Mouse (Mus musculus) left cerebral cortex, postnatal 14 days (tissue): ENCODE data around the gene Rnf34. TPM values are rescaled to one million over a fixed set of nuclear protein-coding genes. Genes with fewer than 3 reads are reported as not detected.

ENCODE experiments used
- DNase-seq, 2 experiments: peaks; one replicate each; pipeline ENCODE4 v3.0.0; 2021 to 2022; ENCODE audit warnings: low spot score in 2 of 2, mixed read lengths in 1 of 2
- intact Hi-C: fragments of 180-260 bp; cut with DNase I; formaldehyde crosslinking; loops from one replicate; pipeline ENCODE4 v1.15.1; 2025
- total RNA-seq, 2 experiments: library from RNA; stranded (reverse); gene quantifications; 2 replicates each; pipeline ENCODE4 v1.2.3; 2021

Rnf34 gene
- total RNA-seq, 2 experiments from 2014 or later, result 44.6 to 53.8 TPM

DNA sequence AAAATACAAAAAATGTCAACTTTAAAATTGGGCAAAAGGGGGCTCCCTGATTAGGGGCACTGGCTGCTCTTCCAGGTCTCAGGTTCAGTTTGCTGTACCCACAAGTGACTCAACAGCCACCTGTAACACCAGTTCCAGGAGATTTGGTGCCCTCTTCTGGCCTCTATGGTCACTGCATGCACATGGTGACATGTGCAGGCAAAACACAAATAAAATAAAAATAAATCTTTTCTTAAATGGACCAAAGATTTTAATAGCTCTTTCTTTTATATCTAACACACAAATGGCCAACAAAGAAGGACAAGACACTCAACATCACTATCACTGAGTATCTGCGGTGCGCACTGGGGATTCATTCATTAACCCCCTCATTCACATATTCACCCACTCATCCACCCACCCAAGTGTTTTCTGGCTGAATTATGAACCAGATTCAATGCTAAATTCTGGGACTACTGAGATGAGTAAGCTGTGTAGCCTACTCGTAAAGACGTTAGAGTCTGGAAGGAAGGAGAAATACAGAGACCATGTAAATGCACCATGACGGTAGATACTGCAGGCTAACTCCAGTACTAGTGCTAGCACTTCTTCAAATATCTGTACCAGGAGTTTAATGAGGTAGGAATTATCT lies 44.3 kb downstream of the Rnf34 start:
- intact Hi-C loops, result no loop called here
- peak; percentile 70 to 85 for DNase-seq

DNA sequence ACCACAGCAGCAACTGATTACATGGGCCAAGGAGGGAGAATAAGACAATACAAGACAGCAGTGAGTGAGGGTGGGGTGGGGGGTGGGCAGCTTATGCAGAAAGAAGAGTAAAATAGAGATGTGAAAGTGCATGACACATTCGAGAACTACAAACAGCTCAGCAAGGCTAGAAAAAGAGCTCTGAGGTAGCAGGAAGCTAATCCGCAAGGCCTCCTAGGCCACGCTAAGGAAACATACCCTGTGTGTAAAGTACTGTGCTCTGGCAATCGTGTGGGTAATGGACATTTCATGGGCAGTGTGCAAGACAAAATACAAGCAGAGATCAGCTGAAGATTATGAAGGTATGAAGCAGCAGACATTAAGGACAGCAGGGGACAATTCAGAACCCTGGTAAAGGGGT lies 45.0 kb downstream of the Rnf34 start:
- intact Hi-C loops, result no loop called here
- no peak for DNase-seq

DNA sequence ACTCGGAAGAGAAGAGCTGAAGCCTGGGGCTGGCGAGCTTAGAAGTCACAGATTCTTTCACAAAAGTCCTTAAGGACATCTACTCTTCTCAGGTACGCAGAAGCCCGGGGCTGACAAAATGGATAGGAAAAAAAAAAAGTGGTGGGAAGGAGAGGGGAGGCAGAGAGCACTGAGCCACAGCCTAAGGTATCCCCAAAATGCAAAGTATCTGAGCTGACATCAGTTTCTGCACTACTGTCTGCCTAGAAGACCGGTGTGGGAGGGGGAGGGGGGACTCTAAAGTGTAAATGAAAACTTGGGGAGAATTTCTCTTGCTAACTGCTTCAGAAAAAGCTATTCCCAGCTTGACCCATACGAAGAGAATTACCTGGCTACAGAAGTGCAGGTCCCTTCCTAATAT lies 48.3 kb downstream of the Rnf34 start:
- DNase-seq, result no peak
- intact Hi-C loops, result no loop called here

DNA sequence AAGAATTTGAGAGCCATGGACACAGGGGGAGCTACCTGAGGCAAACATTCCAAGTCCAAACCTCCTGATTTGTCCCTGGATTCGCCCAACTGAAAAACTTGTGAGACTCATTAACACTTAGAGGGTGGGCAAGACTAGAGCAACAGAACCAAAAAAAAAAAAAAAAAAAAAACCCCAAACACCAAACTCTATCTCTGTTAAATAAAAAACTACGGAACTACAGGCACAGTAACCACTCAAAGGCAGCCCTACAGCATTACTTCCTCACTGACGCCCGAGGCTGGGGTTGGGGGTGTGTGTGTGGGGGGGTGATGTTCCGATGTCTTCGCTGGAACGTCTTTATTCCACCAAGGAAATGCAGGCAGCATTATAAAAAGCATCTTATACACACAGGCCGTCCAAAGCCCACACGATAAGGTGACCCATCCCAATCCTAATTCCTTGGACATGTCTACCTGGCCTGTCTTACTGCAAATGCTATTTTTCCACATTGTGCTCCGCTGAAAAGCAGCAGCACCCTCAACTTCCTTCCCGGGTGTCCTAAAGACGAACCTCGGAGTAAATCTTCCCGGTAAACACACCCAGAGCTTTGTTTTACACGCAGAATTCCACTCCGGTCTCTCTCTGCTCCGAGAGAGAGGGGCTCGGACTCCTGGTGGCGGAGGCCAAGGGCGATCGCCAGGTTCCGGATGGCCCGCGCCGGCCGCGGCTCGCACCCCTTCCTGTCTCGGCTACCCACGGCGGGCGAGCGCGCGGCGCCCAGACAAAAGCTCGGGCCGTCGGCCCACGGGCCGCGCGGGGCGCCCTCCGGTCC lies 49.3 kb downstream of the Rnf34 start:
- intact Hi-C loops, result no loop called here

DNA sequence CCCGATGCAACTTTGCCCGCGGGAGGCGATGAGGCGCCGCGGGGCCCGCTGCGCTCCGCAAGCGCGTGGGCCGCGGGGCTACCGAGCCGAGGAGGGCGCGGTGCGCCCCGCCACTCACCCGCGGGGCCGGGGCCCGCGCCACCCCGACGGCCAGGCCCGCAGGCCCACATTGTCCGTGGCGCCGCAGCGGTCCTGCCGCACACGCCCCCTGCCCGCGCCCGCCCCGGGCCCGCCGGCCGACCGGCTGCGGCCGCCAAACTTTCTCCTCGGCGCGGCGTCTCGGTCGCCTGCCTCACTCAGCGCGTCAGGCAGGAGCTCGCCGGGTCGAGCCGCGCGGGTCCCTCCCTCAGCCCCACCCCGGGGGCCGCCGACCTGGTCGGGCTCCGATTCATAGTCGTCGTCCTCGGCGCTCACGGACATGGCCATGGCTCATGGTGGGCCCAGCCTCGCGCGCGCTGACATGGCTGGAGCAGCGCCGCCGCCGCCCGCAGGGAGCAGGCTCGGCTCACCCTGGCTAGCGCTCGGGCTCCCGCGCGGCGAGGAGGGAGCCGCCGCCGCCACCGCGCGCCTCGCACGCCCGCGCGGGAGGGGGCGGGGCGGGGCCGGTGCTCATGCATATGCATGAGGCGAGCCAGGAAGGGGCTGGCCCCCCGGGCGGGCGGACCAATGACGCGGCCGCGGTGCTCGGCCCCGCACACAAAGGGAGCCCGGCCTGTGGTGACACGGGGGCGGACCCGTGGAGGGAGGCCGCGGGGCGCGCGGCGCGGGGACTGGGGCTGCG lies 50.1 kb downstream of the Rnf34 start:
- intact Hi-C loops, result no loop called here
- DNase-seq, result peak; percentile 64 to 85

More for the DNA sequence above, 49.3 kb downstream of the Rnf34 start:
- DNase-seq, result no peak

DNA sequence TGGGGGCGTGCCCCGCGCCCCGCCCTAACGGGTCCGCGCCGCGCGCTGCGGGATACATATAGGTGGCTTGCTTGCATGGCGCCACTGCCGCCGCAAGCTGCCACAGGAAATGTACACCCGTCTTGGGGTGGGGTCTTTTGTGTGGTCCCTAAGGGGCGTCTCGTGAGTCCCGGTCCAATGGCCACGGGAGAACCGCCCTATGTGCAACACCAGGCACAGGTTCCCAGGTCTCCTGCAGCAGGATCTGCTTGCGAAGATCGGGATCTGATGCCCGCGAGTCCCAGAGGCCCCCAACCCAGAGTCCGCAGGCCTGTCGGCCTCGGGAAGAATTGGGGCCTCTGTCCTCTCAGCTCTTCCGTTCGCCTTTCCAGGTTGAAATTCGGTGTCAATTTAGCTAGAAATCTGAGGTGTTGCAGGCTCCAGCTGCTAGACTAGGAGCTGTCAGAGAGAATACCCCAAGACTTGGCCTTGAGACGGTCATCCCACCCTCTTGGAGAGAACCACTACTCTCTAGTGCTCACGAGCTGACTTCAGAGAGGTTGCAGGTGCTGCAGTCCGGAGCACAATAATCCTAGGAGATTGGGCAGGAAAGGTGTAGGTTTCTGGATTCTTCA lies 50.8 kb downstream of the Rnf34 start:
- no peak for DNase-seq
- intact Hi-C loops, result loop anchor here (1.0 kb wide), 1 partner anchor 16 kb away; no protein-coding TSS in a partner anchor

DNA sequence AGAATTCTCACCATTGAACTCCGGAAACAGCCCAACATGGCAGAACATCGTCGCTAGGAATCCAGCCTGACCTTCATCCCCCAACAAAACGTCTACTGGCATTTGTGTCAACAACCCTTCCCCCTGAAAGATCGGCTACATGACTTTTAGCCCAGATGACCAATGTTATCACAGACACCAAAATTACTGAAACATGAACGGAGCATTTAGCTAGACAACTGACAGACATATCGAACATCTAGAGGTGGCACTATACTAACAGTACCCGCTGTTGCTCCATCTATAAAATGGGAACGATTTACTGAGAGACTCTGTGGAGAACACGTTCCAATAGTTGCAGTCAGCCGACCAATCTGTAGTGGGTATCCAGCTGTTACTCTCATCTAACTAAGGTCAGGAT lies 51.3 kb downstream of the Rnf34 start:
- intact Hi-C loops, result loop anchor here (1.0 kb wide), 1 partner anchor 17 kb away; no protein-coding TSS in a partner anchor
- no peak for DNase-seq

DNA sequence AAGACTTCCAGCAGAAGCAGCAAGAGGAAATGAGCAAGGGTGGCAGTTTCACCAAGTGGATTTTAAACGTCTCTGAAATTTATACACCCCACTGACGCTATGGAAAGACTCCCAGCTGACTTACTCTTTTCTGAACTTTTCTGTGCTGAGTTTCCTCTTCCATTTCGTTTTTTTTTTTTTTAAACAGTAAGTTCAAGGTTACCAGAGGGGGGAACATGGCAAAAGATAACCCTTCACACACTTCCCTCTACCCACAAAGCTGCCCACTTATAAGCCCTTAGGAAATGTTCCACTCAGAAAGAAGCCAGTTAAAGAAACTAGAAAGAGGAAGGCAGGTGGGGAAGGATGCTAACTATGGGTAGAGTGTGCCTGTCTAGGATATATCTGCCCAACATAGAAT lies 51.8 kb downstream of the Rnf34 start:
- intact Hi-C loops, result loop anchor here (1.0 kb wide), 1 partner anchor 17 kb away; no protein-coding TSS in a partner anchor
- DNase-seq, result no peak

DNA sequence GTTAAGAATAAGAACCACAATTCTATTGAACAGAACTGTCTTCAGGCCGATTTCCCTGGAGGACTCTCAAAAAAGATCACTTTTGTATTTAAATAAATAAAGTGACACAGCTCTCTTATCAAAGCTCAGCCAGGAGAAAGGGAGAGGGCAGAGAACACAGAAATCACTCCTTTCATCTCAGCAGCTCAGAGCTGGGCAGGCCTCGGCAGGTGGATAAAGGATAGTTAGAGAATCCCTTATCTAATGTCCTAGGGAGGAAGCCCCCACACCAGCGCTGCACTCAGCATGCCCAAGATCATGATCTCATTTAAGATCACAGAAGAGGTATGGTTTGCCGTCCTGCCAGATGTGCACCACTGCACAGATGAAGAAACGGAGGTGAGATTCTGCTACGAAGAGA lies 52.4 kb downstream of the Rnf34 start:
- intact Hi-C loops, result no loop called here
- no peak for DNase-seq

DNA sequence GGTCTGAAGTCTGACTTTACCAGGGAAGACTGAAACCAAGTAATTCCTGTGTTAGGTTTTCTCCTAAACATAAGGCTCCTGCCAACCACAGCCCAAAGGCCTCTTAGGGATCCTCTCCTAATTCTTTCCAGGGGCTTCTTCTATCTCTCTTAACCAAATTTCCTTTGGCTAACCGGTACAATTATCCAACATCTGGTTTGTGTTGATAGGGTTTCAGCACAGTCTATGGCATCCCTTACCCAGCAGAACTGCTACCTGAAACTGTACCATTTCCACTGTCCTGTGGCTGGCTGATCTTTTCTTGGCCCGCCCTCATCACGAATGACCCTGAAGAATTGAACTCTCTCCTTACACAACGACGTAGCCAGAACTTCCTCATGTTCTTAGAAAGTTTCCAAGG lies 53.3 kb downstream of the Rnf34 start:
- DNase-seq, result no peak
- intact Hi-C loops, result no loop called here

DNA sequence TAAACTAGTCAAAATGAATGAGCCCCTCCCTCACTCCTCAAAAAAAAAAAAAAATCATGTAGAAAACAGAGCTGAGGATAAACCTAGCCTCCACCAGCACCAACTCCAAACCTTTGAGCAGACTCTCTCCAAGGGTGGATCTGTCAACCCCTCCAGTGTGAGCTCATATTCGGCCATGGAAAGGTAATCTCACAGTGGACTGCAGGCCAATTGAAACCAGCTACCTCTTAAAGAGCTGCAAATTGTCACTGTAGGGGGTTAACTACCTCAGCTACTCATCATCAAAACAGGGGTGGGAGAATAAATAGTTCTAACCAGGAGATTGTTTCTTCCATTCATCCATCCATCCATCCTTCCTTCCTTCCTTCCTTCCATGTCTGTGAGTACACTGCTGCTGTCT lies 57.3 kb downstream of the Rnf34 start:
- DNase-seq, result no peak
- intact Hi-C loops, result no loop called here

DNA sequence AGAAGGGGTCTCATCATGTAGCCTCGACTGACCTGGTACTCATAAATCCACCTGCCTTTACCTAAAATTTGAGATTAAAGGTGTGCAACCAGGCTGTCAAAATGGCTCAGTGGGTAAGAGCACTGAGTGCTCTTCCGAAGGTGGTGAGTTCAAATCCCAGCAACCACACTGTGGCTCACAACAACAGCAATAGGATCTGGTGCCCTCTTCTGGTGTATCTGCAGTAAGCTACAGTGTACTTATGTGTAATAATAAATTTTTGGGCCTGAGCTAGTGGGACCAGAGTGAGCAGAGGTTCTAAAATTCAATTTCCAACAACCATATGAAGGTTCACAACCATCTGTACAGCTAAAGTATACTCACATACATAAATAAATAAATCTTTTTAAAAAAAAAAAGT lies 58.2 kb downstream of the Rnf34 start:
- intact Hi-C loops, result no loop called here

DNA sequence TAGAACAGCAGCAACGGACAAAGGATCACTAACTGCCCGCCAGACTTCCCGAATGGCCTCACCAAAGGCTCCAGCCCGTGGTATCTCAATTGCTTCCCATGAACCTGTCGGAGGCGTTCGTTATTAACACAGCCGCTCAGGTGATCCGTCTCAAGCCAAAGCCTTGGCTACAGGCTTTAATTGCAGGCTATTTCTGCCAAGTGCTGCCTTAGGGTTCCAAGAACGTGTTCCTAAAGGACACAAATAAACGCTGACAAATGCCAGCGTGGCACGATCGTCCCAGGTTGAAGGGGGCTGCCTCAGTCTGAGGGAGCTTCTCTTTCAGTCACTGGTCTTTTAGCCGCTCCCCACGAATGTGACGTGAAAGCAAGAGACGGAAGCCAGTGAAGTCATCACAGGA lies 59.6 kb downstream of the Rnf34 start:
- no peak for DNase-seq

More for the DNA sequence above, 58.2 kb downstream of the Rnf34 start:
- DNase-seq, result no peak

DNA sequence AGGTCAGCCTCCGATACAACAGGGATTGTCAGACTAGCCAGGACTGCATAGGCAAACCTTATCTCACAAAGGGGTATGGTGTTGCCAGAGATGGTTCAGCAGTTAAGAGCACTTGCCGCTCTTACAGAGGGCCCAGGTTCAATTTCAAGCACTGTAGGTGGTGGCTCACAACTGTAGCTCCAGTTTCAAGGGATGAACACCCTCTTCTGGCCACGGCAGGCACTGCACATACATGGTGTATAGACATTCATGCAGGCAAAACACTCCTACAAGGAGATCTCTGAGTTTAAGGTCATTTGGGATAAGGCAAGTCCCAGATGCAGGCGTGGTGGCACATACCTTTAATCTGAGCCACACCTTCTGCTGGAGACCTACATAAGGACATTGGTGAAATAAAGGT lies 63.0 kb downstream of the Rnf34 start:
- DNase-seq, result no peak
- intact Hi-C loops, result no loop called here

More for the DNA sequence above, 59.6 kb downstream of the Rnf34 start:
- intact Hi-C loops, result no loop called here

DNA sequence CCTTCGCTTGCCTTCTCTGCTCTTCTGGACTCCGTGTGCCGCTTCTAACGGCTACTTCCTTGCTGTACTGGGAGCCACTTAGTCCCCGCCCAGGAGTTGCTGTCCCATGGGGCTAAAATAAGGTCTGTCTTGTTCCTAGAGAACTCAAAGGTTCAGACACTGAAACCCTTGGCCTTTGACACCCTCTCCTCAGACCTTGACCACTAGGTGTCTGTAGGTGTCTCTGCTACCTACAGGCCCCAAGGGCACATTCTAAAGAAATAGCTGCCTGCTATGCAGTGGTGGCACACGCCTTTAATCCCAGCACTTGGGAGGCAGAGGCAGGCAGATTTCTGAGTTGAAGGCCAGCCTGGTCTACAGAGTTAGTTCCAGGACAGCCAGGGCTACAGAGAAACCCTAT lies 66.3 kb downstream of the Rnf34 start:
- intact Hi-C loops, result no loop called here
- DNase-seq, result no peak

DNA sequence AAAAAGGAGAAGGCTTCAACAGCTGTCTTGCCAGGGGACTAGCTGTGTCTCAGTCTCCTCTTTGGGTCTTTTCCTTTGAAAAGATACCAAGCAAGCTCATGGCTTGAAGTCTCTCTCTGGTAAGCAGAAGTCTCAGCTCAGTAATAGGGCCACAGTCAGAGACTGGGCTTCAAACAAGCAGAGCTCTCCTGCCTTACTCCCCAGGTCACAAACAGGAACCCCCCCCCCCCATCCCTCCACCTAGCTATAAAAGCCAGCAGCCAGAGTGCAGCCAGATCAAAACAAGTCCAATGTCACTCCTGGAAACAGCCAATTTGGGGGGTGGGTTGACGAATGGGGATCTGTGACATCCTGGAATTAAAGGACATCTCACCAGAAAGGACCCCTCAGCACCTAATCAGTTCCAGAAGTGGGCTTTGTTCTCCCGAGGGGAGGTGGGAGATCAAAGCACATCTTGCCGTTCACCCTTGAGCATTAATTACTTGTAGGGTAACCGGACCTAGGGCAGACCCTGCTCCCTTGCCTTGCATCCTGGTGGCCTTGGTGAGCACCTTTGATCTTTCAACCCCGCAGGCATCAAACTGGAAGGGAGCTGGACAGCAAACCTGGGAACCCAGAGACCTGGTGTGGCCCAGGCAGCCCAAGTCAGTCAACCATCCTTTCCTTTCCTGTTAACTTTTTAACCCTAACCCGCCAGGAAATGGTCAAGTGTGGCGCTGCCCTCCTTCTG lies 68.3 kb downstream of the Rnf34 start:
- DNase-seq, result no peak
- intact Hi-C loops, result no loop called here

DNA sequence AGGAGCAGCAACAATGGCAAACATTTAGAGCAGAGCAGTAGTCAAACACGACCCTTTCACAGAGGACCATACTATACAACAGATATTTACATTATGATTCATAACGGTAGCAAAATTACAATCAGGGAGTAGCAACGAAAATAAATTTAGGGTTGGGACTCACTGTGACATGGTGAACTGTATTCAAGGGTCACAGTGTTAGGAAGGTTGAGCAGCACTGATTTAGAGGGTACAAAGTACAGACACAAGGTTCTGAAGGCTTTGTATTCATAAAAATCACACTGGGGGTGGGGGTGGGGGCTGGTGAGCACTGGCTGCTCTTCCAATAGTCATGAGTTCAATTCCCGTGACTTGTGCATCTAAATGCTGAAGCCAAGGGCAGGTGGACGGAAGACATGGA lies 70.7 kb downstream of the Rnf34 start:
- intact Hi-C loops, result no loop called here
- DNase-seq, result no peak
